Mouse (Mus musculus) bone marrow, adult 2 months (tissue): ENCODE results near the gene Sypl.

Experiments
- CTCF ChIP-seq: fragments of 200-500 bp; IDR thresholded peaks from 2 replicates; pipeline ENCODE4 v1.5.1; 2011; ENCODE audit warnings: low read length, control low read depth; ENCODE audit not compliant: control insufficient read depth, insufficient read depth
- POLR2A ChIP-seq: fragments of 200-500 bp; IDR thresholded peaks from 2 replicates; pipeline ENCODE4 v1.6.1; 2011; ENCODE audit warnings: low read depth, mild to moderate bottlenecking, control low read depth, low read length, borderline replicate concordance; ENCODE audit not compliant: control insufficient read depth

DNA sequence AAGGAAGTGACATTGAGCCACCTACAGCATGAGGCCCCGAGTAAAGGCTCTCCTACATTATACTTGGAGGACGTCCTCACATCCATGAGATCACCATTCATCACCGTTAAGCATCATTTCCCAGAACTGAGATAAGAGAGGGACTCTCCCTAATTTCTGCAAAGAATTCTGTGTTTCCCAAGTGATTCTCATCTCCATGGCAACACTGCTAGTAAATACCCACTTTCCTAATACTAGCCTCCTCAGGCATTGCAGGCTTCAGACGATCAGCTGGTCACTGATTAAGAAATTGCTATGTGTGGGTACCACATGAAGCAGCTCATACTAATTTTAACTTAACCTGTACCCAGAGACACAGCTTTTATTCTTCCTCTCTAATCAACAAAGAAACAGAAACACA, 46.7 kb downstream of the Sypl start:
- TF ChIP-seq CTCF (no peak), POLR2A (no peak)
